Mouse (Mus musculus): Measurements from ENCODE around the gene Gmeb1.

DNA sequence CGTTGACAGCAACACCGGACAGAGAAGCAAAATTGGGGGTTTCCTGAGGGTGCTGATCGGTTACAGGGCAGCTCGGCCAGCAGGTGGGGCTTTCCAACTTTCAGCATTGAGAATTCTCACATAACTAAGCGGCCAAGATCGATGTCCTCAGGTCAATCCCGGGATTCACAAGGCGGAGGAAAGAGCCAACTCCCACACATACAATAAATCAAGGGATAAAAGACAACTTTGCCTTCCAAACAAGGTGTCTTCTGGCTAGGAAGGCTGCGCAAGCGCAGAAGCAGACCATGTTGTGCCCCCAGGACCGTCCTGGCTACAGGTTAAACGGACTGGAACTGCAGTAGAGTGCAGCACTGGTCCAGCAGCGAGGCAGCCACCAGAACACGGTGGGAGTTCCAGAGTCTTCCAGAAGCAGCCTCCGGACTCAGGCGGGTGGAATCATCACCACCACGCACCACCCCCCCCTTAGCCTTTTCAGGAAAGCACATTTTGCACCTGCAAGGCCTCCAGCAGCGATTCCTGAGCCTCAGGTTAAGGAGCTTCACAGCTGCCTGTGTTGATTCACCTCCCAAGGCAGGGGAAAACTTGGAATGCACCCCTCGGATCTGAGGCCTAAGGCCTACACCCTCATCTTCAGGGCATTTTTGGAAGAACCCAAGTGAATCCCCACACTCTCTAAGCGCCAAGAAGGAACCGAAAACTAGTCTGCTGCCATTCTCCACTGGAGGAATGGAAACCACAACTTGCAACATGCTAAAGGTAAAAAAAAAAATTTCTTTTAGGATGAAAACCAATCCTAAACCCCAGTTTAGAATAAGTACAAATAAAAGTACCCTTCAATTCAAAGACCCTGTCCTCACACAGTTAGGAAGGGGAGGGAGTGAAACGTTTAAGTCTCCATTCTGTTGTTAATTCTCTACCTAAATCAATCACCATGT, 79.4 kb downstream of the Gmeb1 start:
- TF ChIP-seq EP300 (IDR thresholded peaks at IDR 0.05; ENCODE audit: low read depth), result no peak
- peak; percentile 16; the same call in 1 of the 2 replicates for TF ChIP-seq CTCF (IDR thresholded peaks at IDR 0.05; ENCODE audit: low read depth)
